Mouse (Mus musculus): Measurements from ENCODE around the gene Tcf23. TPM values are rescaled to one million over a fixed set of nuclear protein-coding genes. Genes with fewer than 3 reads are reported as not detected.
A peak's percentile ranks its signal among the peaks of the same experiment; 100 is the strongest.

The Tcf23 gene
- total RNA-seq, 2 experiments from 2014 or later = not detected

GRCm38 (mm10) chr5:30949654-30950326 lies 18.7 kb upstream of the Tcf23 start:
- peak; percentile 92 for ATAC-seq (ENCODE audit: poor library complexity, severe bottlenecking)

- ATAC-seq (ENCODE audit: poor library complexity, severe bottlenecking) = no peak
These were observed 18.0 kb upstream of the Tcf23 start for GRCm38 (mm10) chr5:30950451-30950850.

GRCm38 (mm10) chr5:30950922-30951321 lies 17.5 kb upstream of the Tcf23 start:
- ATAC-seq (ENCODE audit: poor library complexity, severe bottlenecking) = no peak

GRCm38 (mm10) chr5:30951706-30952105 lies 16.8 kb upstream of the Tcf23 start:
- no peak for ATAC-seq (ENCODE audit: poor library complexity, severe bottlenecking)

GRCm38 (mm10) chr5:30952551-30952950 lies 15.9 kb upstream of the Tcf23 start:
- ATAC-seq (ENCODE audit: poor library complexity, severe bottlenecking) = no peak

GRCm38 (mm10) chr5:30954065-30954464 lies 14.4 kb upstream of the Tcf23 start:
- ATAC-seq (ENCODE audit: poor library complexity, severe bottlenecking) = no peak

GRCm38 (mm10) chr5:30954556-30954955 lies 13.9 kb upstream of the Tcf23 start:
- ATAC-seq (ENCODE audit: poor library complexity, severe bottlenecking) = no peak

GRCm38 (mm10) chr5:30955751-30956150 lies 12.7 kb upstream of the Tcf23 start:
- no peak for ATAC-seq (ENCODE audit: poor library complexity, severe bottlenecking)

GRCm38 (mm10) chr5:30957891-30958290 lies 10.6 kb upstream of the Tcf23 start:
- ATAC-seq (ENCODE audit: poor library complexity, severe bottlenecking) = no peak

- no peak for ATAC-seq (ENCODE audit: poor library complexity, severe bottlenecking)
These were observed 9.1 kb upstream of the Tcf23 start for GRCm38 (mm10) chr5:30959198-30959854.

- peak; percentile 80 for ATAC-seq (ENCODE audit: poor library complexity, severe bottlenecking)
These were observed 8.4 kb upstream of the Tcf23 start, which contains the start of gene Preb for GRCm38 (mm10) chr5:30959966-30960501. Preb (minus strand) TSS chr5:30960361.

- ATAC-seq (ENCODE audit: poor library complexity, severe bottlenecking) = peak; percentile 14; the same call in 1 of the 2 replicates
These were observed 7.6 kb upstream of the Tcf23 start for GRCm38 (mm10) chr5:30960814-30961213.

GRCm38 (mm10) chr5:30961545-30962505 lies 6.6 kb upstream of the Tcf23 start:
- ATAC-seq (ENCODE audit: poor library complexity, severe bottlenecking) = peak; percentile 70

- ATAC-seq (ENCODE audit: poor library complexity, severe bottlenecking) = no peak
These were observed 4.5 kb upstream of the Tcf23 start for GRCm38 (mm10) chr5:30963916-30964315.

GRCm38 (mm10) chr5:30966189-30966588 lies 2.3 kb upstream of the Tcf23 start:
- no peak for ATAC-seq (ENCODE audit: poor library complexity, severe bottlenecking)

GRCm38 (mm10) chr5:30969440-30969839 lies 978 bp downstream of the Tcf23 start:
- ATAC-seq (ENCODE audit: poor library complexity, severe bottlenecking) = no peak

GRCm38 (mm10) chr5:30974870-30975656 lies 6.6 kb downstream of the Tcf23 start:
- ATAC-seq (ENCODE audit: poor library complexity, severe bottlenecking) = no peak

- ATAC-seq (ENCODE audit: poor library complexity, severe bottlenecking) = no peak
These were observed 13.9 kb downstream of the Tcf23 start for GRCm38 (mm10) chr5:30982357-30982756.

- ATAC-seq (ENCODE audit: poor library complexity, severe bottlenecking) = no peak
These were observed 24.7 kb downstream of the Tcf23 start for GRCm38 (mm10) chr5:30992980-30993676.

GRCm38 (mm10) chr5:30994074-30994473 lies 25.6 kb downstream of the Tcf23 start:
- ATAC-seq (ENCODE audit: poor library complexity, severe bottlenecking) = no peak

All from megakaryocyte, adult 5-6 weeks (primary cell).